Mouse (Mus musculus): ENCODE measurements around the gene Rpl13.

DNA sequence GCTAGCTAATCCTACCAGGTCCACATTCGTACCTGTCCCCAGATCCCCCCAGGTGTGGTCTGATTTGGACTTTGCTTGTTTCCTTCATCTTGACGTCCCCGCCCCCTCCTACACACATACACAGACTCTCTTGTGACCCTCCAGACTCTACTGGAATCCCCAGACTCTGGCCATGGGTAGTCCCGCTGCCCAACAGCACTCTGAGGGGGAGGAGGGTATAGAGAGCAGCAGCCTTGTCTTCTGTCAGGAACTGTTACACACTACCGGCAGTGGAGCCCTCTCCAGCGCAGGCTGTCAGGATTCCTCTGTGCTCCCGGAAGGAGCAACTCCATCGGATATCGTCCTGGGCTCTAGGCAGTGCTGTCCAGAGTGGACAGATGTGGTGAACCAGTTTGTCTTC lies 28.9 kb downstream of the Rpl13 start:
- TF ChIP-seq CTCF (conservative IDR thresholded peaks at IDR 0.05; ENCODE audit: insufficient read depth, insufficient read length, low read depth, low read length) = no peak
- TF ChIP-seq POLR2A (IDR thresholded peaks at IDR 0.05; ENCODE audit: low read depth, low read length) = no peak
